Mouse (Mus musculus) CH12.LX (cell line): Measurements from ENCODE around the gene Exoc8. TPM values are rescaled to one million over a fixed set of nuclear protein-coding genes. Genes with fewer than 3 reads are reported as not detected.

Source experiments
- DNase-seq: peaks from one replicate; pipeline ENCODE4 v3.0.0-alpha.2; 2013; ENCODE audit errors: extremely low read depth
- H3K27ac ChIP-seq: 2 replicates; pipeline ENCODE4 v1.5.1; 2012; ENCODE audit warnings: low read depth, mild to moderate bottlenecking, control low read depth, moderate library complexity; ENCODE audit not compliant: insufficient read depth
- H3K27me3 ChIP-seq: replicated peaks from 2 replicates; pipeline ENCODE3; 2012; ENCODE audit warnings: inconsistent platforms
- H3K36me3 ChIP-seq, 2 experiments: replicated peaks in 1 of 2; 2 replicates each; pipeline versions ENCODE3 to v1.6.1; 2012; ENCODE audit warnings: inconsistent platforms in 1 of 2, low read length in 1 of 2, mild to moderate bottlenecking in 1 of 2, mixed read lengths in 1 of 2, moderate library complexity in 1 of 2; ENCODE audit not compliant: control insufficient read depth in 1 of 2, insufficient read depth in 1 of 2
- H3K4me1 ChIP-seq, 2 experiments: 2 replicates each; pipeline ENCODE4 v1.6.1; 2012; ENCODE audit warnings: inconsistent platforms in 1 of 2, moderate library complexity in 1 of 2; ENCODE audit not compliant: insufficient read depth in 2 of 2, control insufficient read depth in 1 of 2
- H3K4me2 ChIP-seq: 2 replicates; pipeline ENCODE4 v1.6.1; 2012; ENCODE audit warnings: low read depth, mild to moderate bottlenecking, control low read depth; ENCODE audit not compliant: poor library complexity, insufficient read depth, severe bottlenecking
- H3K4me3 ChIP-seq, 3 experiments: fragments of 150-350 bp in 1 of 3; sonication (generic) in 1 of 3; replicated peaks in 1 of 3; 2 replicates each; pipeline versions ENCODE3 to v1.5.1; 2011 to 2012; ENCODE audit warnings: low read depth in 2 of 3, low read length in 2 of 3, mild to moderate bottlenecking in 2 of 3, moderate library complexity in 2 of 3, control low read depth in 1 of 3, improper control_type of control experiment in 1 of 3, inconsistent platforms in 1 of 3, mixed read lengths in 1 of 3; ENCODE audit not compliant: poor library complexity in 1 of 3
- H3K79me2 ChIP-seq: replicated peaks from 2 replicates; pipeline ENCODE4 v1.6.1; 2012; ENCODE audit warnings: mild to moderate bottlenecking, moderate library complexity; ENCODE audit not compliant: control insufficient read depth, poor library complexity, insufficient read depth, severe bottlenecking; ENCODE audit errors: extremely low read depth
- H3K9ac ChIP-seq: 2 replicates; pipeline ENCODE4 v1.6.1; 2012; ENCODE audit warnings: low read depth, mild to moderate bottlenecking, control low read depth, moderate library complexity; ENCODE audit not compliant: insufficient read depth
- H3K9me3 ChIP-seq: replicated peaks from 2 replicates; pipeline ENCODE3; 2012; ENCODE audit warnings: low read length, inconsistent platforms, mixed read lengths
- E2F4 ChIP-seq: IDR thresholded peaks from 2 replicates; pipeline ENCODE4 v1.6.1; 2011; ENCODE audit warnings: low read depth, low read length, improper control_type of control experiment; ENCODE audit not compliant: insufficient replicate concordance
- EP300 ChIP-seq: IDR thresholded peaks from 2 replicates; pipeline ENCODE4 v1.6.1; 2011; ENCODE audit warnings: low read length, improper control_type of control experiment
- ETS1 ChIP-seq: conservative IDR thresholded peaks from 2 replicates; pipeline ENCODE4 v1.6.1; 2012; ENCODE audit warnings: low read depth, mild to moderate bottlenecking, inconsistent platforms, low read length, improper control_type of control experiment, moderate library complexity
- GABPA ChIP-seq: IDR thresholded peaks from 2 replicates; pipeline ENCODE4 v1.6.1; 2012; ENCODE audit warnings: low read depth, low read length, improper control_type of control experiment, inconsistent platforms; ENCODE audit not compliant: insufficient replicate concordance
- HCFC1 ChIP-seq: IDR thresholded peaks from 2 replicates; pipeline ENCODE4 v1.6.1; 2012; ENCODE audit warnings: low read depth, mild to moderate bottlenecking, inconsistent platforms, low read length, improper control_type of control experiment
- JUN ChIP-seq: IDR thresholded peaks from 2 replicates; pipeline ENCODE4 v1.6.1; 2011; ENCODE audit warnings: low read depth, mild to moderate bottlenecking, low read length, improper control_type of control experiment, moderate library complexity; ENCODE audit not compliant: insufficient read depth
- JUND ChIP-seq: conservative IDR thresholded peaks from 2 replicates; pipeline ENCODE4 v1.6.1; 2011; ENCODE audit warnings: low read depth, low read length, improper control_type of control experiment
- MAZ ChIP-seq: IDR thresholded peaks from 2 replicates; pipeline ENCODE4 v1.6.1; 2012; ENCODE audit warnings: low read depth, mild to moderate bottlenecking, inconsistent platforms, low read length, improper control_type of control experiment, moderate library complexity
- NELFE ChIP-seq: IDR thresholded peaks from 2 replicates; pipeline ENCODE4 v1.6.1; 2011; ENCODE audit warnings: low read depth, low read length, improper control_type of control experiment
- PAX5 ChIP-seq: IDR thresholded peaks from 2 replicates; pipeline ENCODE4 v1.6.1; 2012; ENCODE audit warnings: low read length, inconsistent platforms, mixed read lengths
- RCOR1 ChIP-seq: conservative IDR thresholded peaks from 2 replicates; pipeline ENCODE4 v1.6.1; 2012; ENCODE audit warnings: low read depth, mild to moderate bottlenecking, inconsistent platforms, low read length, improper control_type of control experiment
- SIN3A ChIP-seq: IDR thresholded peaks from 2 replicates; pipeline ENCODE4 v1.6.1; 2012; ENCODE audit warnings: low read length, improper control_type of control experiment, inconsistent platforms
- SMC3 ChIP-seq: IDR thresholded peaks from 2 replicates; pipeline ENCODE4 v1.6.1; 2011; ENCODE audit warnings: low read depth, low read length, improper control_type of control experiment
- TBP ChIP-seq: conservative IDR thresholded peaks from 2 replicates; pipeline ENCODE4 v1.6.1; 2011; ENCODE audit warnings: low read depth, low read length, improper control_type of control experiment
- UBTF ChIP-seq: IDR thresholded peaks from 2 replicates; pipeline ENCODE4 v1.6.1; 2012; ENCODE audit warnings: low read depth, mild to moderate bottlenecking, inconsistent platforms, low read length, improper control_type of control experiment, moderate library complexity
- USF2 ChIP-seq: conservative IDR thresholded peaks from 2 replicates; pipeline ENCODE4 v1.6.1; 2011; ENCODE audit warnings: low read depth, low read length, improper control_type of control experiment
- ZKSCAN1 ChIP-seq: IDR thresholded peaks from 2 replicates; pipeline ENCODE4 v1.6.1; 2012; ENCODE audit warnings: low read depth, inconsistent platforms, low read length, improper control_type of control experiment, borderline replicate concordance
- ZMIZ1 ChIP-seq: IDR thresholded peaks from 2 replicates; pipeline ENCODE4 v1.6.1; 2012; ENCODE audit warnings: low read depth, mild to moderate bottlenecking, inconsistent platforms, low read length, improper control_type of control experiment
- dilution Hi-C: fragments of 300-500 bp; cut with MboI; formaldehyde crosslinking; loops from 2 replicates; pipeline ENCODE4 v1.14.3; 2020; ENCODE audit warnings: low sequenced_read_pairs; ENCODE audit not compliant: extremely low pct_unique_long_range_greater_than_20kb, extremely low pct_ligation_motif_present
- in situ Hi-C: fragments of 300-500 bp; cut with MboI; formaldehyde crosslinking; loops from 3 replicates; pipeline ENCODE4 v1.14.3; 2019; ENCODE audit warnings: low sequenced_read_pairs, low pct_ligation_motif_present, low pct_unique_long_range_greater_than_20kb, mixed read lengths
- polyA plus RNA-seq: library from polyadenylated mRNA; unstranded; fragments of >175 nt; gene quantifications from 2 replicates; pipeline ENCODE4 v1.2.1, GENCODE M21; 2012; ENCODE audit warnings: low read depth; ENCODE audit not compliant: insufficient read length
- total RNA-seq, 2 experiments: library from RNA; depleted of rRNA; stranded (reverse); fragments of 300-350 nt in 1 of 2; fragments of >200 nt in 1 of 2; gene quantifications; 2 replicates each; pipeline ENCODE4 v1.2.3; 2012 to 2014

Exoc8 gene
- total and polyA plus RNA-seq, 3 experiments: 5.9 to 11.2 (median 10.7) TPM

- Histone ChIP-seq H3K79me2 (peaks cover 4% of the 10 kb centered on the region; the same call in 1 of the 2 replicates), H3K27me3 (no peaks in the 10 kb centered on the region), H3K27ac (no peak overlapping the region), H3K4me3 (no peak overlapping the region), H3K9me3 (no peaks in the 10 kb centered on the region), H3K9ac (no peak overlapping the region), H3K4me1 (peaks cover 0 to 9% of the 10 kb centered on the region in 2 experiments; a peak in 2 of 4 replicates), H3K4me2 (no peak overlapping the region), H3K36me3 (peaks cover 0 to 63% of the 10 kb centered on the region in 2 experiments)
- in situ Hi-C loops (no loop called here), dilution Hi-C loops (no loop called here)
- no peak for DNase-seq
- TF ChIP-seq HCFC1 (no peak), UBTF (no peak), PAX5 (no peak), GABPA (no peak), SIN3A (no peak), EP300 (no peak), SMC3 (no peak), USF2 (no peak), MAZ (no peak)
These were observed 39.8 kb upstream of the Exoc8 start for GRCm38 (mm10) chr8:124937293-124937692.

- peaks cover 4% of the 10 kb centered on the region; the same call in 1 of the 2 replicates for H3K79me2 ChIP-seq
- H3K9ac ChIP-seq: no peak overlapping the region
- H3K4me1 ChIP-seq: peaks cover 0 to 10% of the 10 kb centered on the region in 2 experiments; a peak in 2 of 4 replicates
- peaks cover 0 to 60% of the 10 kb centered on the region in 2 experiments for H3K36me3 ChIP-seq
- DNase-seq: no peak
- no peak overlapping the region for H3K4me2 ChIP-seq
- H3K27me3 ChIP-seq: no peaks in the 10 kb centered on the region
- in situ Hi-C loops: no loop called here
- dilution Hi-C loops: no loop called here
- no peak for TF ChIP-seq HCFC1
- TF ChIP-seq E2F4: no peak
- TF ChIP-seq ZKSCAN1: no peak
- TF ChIP-seq, all 38 proteins: peak for 0
- Histone ChIP-seq H3K4me3 (no peak overlapping the region), H3K27ac (no peak overlapping the region), H3K9me3 (no peaks in the 10 kb centered on the region)
These were observed 39.2 kb upstream of the Exoc8 start for GRCm38 (mm10) chr8:124936699-124937098.

GRCm38 (mm10) chr8:124935116-124935515, 37.6 kb upstream of the Exoc8 start:
- TF ChIP-seq JUND: no peak
- TF ChIP-seq ZMIZ1: no peak
- no peak for TF ChIP-seq SIN3A
- no peak for TF ChIP-seq NELFE
- no peak for TF ChIP-seq RCOR1
- TF ChIP-seq JUN: no peak
- TF ChIP-seq ETS1: no peak
- no peak for TF ChIP-seq HCFC1
- TF ChIP-seq USF2: no peak
- TF ChIP-seq TBP: no peak
- TF ChIP-seq SMC3: no peak
- TF ChIP-seq E2F4: no peak
- in situ Hi-C loops: no loop called here

More at GRCm38 (mm10) chr8:124935116-124935515, 37.6 kb upstream of the Exoc8 start:
- peaks cover 4% of the 10 kb centered on the region; the same call in 1 of the 2 replicates for H3K79me2 ChIP-seq
- H3K4me3 ChIP-seq: no peak overlapping the region
- no peak overlapping the region for H3K9ac ChIP-seq
- dilution Hi-C loops: no loop called here
- H3K4me1 ChIP-seq: peaks cover 2 to 16% of the 10 kb centered on the region in 2 experiments
- no peak for DNase-seq
- H3K9me3 ChIP-seq: peaks cover 2% of the 10 kb centered on the region
- peaks cover 0 to 51% of the 10 kb centered on the region in 2 experiments for H3K36me3 ChIP-seq
- H3K27ac ChIP-seq: no peak overlapping the region
- H3K4me2 ChIP-seq: no peak overlapping the region
- H3K27me3 ChIP-seq: no peaks in the 10 kb centered on the region
